Mouse (Mus musculus): Measurements from ENCODE around the gene B3gat3. TPM values are rescaled to one million over a fixed set of nuclear protein-coding genes. Genes with fewer than 3 reads are reported as not detected.
"Not testable (repeated sequence)": the region's sequence is repeated elsewhere in the genome, so short reads cannot be mapped to it uniquely, and the experiment has no call there.

Gene B3gat3
- polyA plus RNA-seq, 1 experiment from 2014 or later: 46.7 TPM

DNA sequence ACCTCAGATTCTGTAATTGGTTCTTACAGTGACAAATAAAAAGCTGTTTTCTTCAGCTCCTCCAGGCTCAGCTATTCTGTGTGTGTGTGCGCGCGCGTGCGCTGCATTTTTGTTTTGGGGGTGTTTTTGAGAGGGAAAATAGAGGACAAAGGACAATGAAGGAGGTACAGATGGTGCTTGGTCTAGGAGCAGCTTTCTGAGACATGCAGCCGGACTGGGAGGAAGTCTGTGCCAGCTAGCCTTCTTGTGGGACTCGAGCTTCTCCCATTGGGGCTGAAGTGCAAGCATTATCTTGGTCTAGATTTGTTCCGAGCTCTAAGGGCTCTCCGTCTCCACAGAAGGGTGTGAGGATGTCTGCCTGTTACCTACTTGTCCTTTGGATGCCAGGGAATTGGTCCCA, 32.1 kb downstream of the B3gat3 start:
- Histone ChIP-seq H3K4me1 (peaks cover 26% of the 10 kb centered on the region), H3K27ac (replicated peaks) (no peak overlapping the region), H3K4me3 (peak overlapping the region; percentile 88; the same call in 1 of the 2 replicates), H3K36me3 (replicated peaks) (peaks cover 80% of the 10 kb centered on the region), H3K27me3 (replicated peaks; ENCODE audit: low read depth, poor library complexity, severe bottlenecking) (no peaks in the 10 kb centered on the region), H3K9me3 (no peaks in the 10 kb centered on the region)
- WGBS: 93% methylated on average over 9 of the region's 9 CpGs
- no peak for DNase-seq (ENCODE audit: low spot score)

DNA sequence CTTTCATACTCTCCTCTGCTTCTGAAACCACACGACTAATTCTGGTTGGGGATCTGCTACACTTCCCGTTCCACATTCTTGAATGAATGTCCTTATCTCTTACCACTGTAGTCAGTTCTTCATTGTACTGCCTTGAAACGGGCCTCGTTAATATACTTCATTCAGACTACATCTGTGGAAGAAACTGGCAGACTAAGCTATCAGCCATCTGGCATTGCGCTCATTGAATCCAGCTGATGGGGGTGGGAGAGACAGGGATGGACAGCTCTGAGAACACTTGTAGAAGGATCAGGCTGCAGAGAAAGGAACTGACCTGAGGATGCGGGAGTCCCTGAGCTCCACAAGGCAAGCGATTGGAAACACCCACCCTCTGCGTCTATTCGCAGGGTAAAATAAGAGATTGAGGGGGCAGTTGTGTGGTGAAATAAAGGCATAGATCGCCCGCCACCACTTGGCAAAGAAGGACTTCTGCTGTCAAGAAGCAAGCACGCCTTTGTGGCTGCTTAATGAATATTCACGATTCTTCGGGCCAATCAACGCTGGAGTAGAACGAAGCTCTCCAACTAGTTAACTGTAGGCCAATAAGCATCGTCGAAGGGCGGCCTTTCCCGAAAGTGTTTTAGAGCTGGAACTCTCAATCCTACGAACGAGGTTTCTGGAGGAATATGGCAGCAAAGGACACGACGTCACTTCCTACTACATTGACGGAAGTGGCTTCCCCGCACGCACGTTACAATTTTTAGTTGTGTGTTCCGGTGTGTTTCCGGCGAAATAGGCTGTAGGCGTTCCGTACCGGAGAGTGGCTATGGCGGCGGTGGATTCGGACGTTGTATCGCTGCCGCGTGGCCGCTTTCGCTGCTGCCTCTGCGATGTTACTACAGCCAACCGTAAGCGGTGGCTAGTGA, 33.2 kb downstream of the B3gat3 start, which contains the start of gene Tut1:
Gene Tut1, plus strand, starts transcription at position 713 of the 905 bp plus-strand sequence.
- DNase-seq (ENCODE audit: low spot score): peak; percentile 89
- H3K4me3 ChIP-seq: peak within 1 kb of the TSS; percentile 88
- peak within 1 kb of the TSS; percentile 87 for H3K27ac ChIP-seq (replicated peaks)
- peaks cover 26% of the 10 kb centered on the region for H3K4me1 ChIP-seq
- 5% methylated on average over 46 of the region's 46 CpGs for WGBS
- H3K36me3 ChIP-seq (replicated peaks): peaks cover 80% of the 10 kb centered on the region
- no peaks in the 10 kb centered on the region for H3K9me3 ChIP-seq
- H3K27me3 ChIP-seq (replicated peaks; ENCODE audit: low read depth, poor library complexity, severe bottlenecking): no peaks in the 10 kb centered on the region

DNA sequence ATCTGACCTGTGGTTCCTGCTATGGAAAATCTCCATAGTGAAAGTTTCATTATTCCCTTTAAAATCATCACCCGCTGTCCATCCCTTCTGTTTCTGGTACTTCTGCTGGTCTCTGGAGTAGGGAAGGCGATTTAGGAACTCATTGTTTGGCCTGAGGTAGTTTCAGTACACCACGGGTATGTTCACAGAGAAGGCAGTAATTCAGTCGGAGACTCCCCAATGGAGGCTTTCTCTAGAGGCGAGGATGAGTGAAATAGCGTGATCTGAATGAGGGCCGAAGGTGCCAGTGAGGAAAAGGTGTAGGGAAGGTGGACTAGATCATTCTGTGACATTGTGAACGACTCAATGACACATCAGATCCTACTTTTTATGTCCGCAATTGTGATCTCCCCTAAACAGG, 34.0 kb downstream of the B3gat3 start:
- peak overlapping the region; percentile 87 for H3K27ac ChIP-seq (replicated peaks)
- WGBS: 7% methylated on average over 9 of the region's 9 CpGs
- H3K4me3 ChIP-seq: peak overlapping the region; percentile 88
- H3K9me3 ChIP-seq: no peaks in the 10 kb centered on the region
- peaks cover 26% of the 10 kb centered on the region for H3K4me1 ChIP-seq
- H3K36me3 ChIP-seq (replicated peaks): peaks cover 80% of the 10 kb centered on the region
- DNase-seq (ENCODE audit: low spot score): no peak
- no peaks in the 10 kb centered on the region for H3K27me3 ChIP-seq (replicated peaks; ENCODE audit: low read depth, poor library complexity, severe bottlenecking)

DNA sequence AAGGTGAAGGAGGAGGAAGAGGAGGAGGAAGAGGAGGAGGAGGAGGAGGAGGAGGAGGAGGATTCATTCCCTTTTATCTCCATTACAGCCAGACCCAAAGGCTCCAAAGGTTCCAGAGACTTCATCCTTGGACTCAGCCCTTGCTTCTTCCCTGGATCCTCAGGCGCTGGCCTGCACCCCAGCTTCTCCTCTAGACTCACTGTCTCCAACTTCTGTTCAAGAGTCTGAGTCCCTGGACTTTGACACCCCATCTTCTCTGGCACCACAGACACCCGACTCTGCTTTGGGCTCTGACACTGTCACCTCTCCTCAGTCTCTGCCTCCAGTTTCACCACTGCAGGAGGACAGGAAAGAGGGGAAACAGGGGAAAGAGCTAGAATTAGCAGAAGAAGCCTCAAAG, 42.1 kb downstream of the B3gat3 start:
- Histone ChIP-seq H3K27me3 (replicated peaks; ENCODE audit: low read depth, poor library complexity, severe bottlenecking) (no peaks in the 10 kb centered on the region), H3K4me3 (no peak overlapping the region), H3K36me3 (replicated peaks) (peaks cover 90% of the 10 kb centered on the region), H3K27ac (replicated peaks) (no peak overlapping the region), H3K9me3 (no peaks in the 10 kb centered on the region), H3K4me1 (peaks cover 14% of the 10 kb centered on the region)
- 89% methylated on average over 2 of the region's 2 CpGs for WGBS
- no peak for DNase-seq (ENCODE audit: low spot score)

DNA sequence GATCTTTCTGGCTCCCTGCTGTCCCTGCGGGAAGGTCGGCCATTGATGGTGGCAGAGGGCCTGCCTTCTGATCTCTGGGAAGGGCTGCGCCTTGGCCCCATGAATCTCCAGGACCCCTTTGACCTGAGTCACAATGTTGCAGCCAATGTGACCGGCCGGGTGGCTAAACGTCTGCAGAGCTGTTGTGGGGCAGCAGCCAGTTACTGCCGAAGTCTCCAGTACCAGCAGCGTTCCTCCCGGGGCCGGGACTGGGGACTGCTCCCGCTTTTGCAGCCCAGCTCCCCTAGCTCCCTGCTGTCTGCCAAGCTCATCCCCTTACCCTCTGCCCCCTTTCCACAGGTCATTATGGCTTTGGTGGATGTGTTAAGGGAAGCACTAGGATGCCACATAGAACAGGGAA, 44.9 kb downstream of the B3gat3 start:
- Histone ChIP-seq H3K9me3 (no peaks in the 10 kb centered on the region), H3K4me1 (peaks cover 24% of the 10 kb centered on the region), H3K4me3 (peak overlapping the region; percentile 91), H3K27me3 (replicated peaks; ENCODE audit: low read depth, poor library complexity, severe bottlenecking) (no peaks in the 10 kb centered on the region), H3K27ac (replicated peaks) (peak overlapping the region; percentile 88; the same call in 1 of the 2 replicates), H3K36me3 (replicated peaks) (peaks cover 79% of the 10 kb centered on the region)
- no peak for DNase-seq (ENCODE audit: low spot score)
- whole genome bisulfite sequencing: 89% methylated on average over 11 of the region's 11 CpGs

DNA sequence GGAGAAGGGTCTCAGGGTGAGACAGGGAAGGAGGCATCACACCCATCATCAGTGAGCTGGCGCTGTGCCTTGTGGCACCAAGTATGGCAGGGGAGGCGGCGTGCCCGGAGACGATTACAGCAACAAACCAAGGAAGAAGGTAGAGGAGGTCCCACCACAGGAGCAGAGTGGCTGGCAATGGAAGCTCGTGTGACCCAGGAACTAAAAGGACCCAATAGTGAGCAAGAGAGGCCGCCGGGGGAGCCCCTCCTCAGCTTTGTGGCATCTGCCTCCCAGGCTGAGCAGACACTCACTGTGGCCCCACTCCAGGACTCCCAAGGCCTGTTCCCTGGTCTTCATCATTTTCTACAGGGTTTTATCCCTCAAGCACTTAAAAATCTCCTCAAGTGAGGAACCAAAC, 45.6 kb downstream of the B3gat3 start:
- Histone ChIP-seq H3K4me3 (peak overlapping the region; percentile 91), H3K4me1 (peaks cover 24% of the 10 kb centered on the region), H3K27ac (replicated peaks) (peak overlapping the region; percentile 88), H3K9me3 (no peaks in the 10 kb centered on the region), H3K36me3 (replicated peaks) (peaks cover 79% of the 10 kb centered on the region), H3K27me3 (replicated peaks; ENCODE audit: low read depth, poor library complexity, severe bottlenecking) (no peaks in the 10 kb centered on the region)
- DNase-seq (ENCODE audit: low spot score): no peak
- WGBS: 78% methylated on average over 8 of the region's 8 CpGs

DNA sequence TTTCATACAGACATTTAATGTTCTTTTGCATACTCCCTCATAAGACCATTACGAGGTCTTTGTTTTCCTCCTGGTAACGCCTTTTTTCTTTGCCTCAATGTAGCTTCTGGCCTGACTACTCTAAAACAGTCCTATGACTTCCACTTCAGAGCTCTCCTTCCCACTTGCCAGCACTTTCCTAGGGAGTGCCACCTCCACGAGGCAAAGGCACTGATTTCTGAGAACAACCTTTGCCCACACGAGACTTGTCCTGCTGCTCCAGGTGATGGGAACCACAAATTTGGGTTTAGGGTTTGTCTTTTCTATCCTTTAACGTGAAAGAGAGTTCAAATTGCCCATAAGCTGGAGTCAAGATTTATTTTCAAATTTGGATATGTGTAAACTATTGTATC, 46.0 kb downstream of the B3gat3 start:
- peak overlapping the region; percentile 88 for H3K27ac ChIP-seq (replicated peaks)
- DNase-seq (ENCODE audit: low spot score): no peak
- H3K36me3 ChIP-seq (replicated peaks): peaks cover 79% of the 10 kb centered on the region
- peaks cover 24% of the 10 kb centered on the region for H3K4me1 ChIP-seq
- no peaks in the 10 kb centered on the region for H3K27me3 ChIP-seq (replicated peaks; ENCODE audit: low read depth, poor library complexity, severe bottlenecking)
- WGBS: 48% methylated on average over 5 of the region's 5 CpGs
- H3K9me3 ChIP-seq: no peaks in the 10 kb centered on the region
- peak overlapping the region; percentile 91 for H3K4me3 ChIP-seq

DNA sequence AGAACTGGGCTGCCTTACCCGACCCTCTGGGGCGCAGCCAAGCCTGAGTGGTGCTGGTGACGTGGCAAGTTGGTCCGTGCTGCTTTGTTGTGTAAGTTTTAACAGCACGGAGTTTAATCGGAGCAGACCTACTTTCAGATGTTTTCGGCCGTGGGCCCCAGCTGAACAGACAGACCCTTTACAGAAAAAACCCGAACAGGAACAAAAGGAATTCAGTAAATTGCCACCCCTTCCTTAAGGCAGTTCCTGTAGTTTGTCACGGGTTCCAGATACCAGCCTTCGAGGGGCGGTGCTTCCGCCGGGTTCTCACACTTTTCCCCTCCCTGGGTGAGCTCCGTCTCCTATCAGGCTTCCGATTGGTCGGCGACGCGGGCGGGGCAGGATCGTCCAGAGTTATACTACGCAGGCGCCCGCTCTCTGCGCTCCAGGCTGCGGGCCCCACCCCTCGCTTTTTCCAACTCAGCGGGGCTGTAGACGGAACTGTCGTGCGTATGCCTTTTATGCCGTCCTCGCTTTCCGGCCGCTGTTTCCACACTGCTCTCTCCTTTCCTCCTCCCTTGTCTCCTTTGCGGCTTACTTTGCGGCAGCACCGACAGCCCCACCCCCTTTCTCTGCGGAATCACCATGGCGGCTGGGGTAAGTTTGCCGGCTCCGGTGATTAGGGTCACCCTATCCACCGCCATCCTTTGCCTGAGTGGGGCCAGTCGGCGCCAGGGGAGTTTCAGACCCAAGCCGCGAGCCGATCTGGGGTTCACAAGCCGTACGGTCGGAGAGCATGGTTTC, 46.6 kb downstream of the B3gat3 start, which contains the start of gene Eef1g:
Gene Eef1g, plus strand, starts transcription at position 452 of the 783 bp plus-strand sequence.
- H3K4me1 ChIP-seq: peaks cover 24% of the 10 kb centered on the region
- peak within 1 kb of the TSS; percentile 91 for H3K4me3 ChIP-seq
- H3K27ac ChIP-seq (replicated peaks): peak within 1 kb of the TSS; percentile 88
- no peaks in the 10 kb centered on the region for H3K9me3 ChIP-seq
- H3K27me3 ChIP-seq (replicated peaks; ENCODE audit: low read depth, poor library complexity, severe bottlenecking): no peaks in the 10 kb centered on the region
- WGBS: under 1% methylated on average over 52 of the region's 52 CpGs
- peaks cover 79% of the 10 kb centered on the region for H3K36me3 ChIP-seq (replicated peaks)
- peak; percentile 100 for DNase-seq (ENCODE audit: low spot score)

DNA sequence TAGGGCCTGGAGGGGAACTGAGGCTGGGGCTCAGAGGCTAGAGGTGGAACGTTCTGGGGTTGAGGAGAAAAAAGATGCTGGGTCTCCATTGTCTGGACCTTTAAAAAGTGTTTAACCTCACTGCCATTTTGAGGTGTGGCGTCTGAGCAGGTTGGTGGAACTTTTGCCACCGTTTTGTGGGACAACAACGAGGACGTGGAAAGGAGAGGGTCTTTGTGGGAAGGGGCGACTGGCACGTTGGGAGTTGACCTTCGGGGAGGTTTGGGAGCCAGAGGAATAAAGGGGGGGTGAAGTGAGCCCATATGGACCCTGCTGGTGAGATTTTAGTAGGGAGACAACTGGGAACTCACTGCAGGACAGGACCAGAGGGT, 47.2 kb downstream of the B3gat3 start:
- Histone ChIP-seq H3K27me3 (replicated peaks; ENCODE audit: low read depth, poor library complexity, severe bottlenecking) (no peaks in the 10 kb centered on the region), H3K27ac (replicated peaks) (peak overlapping the region; percentile 88), H3K4me1 (peaks cover 24% of the 10 kb centered on the region), H3K4me3 (peak overlapping the region; percentile 91), H3K9me3 (no peaks in the 10 kb centered on the region), H3K36me3 (replicated peaks) (peaks cover 79% of the 10 kb centered on the region)
- WGBS: under 1% methylated on average over 8 of the region's 8 CpGs
- no peak for DNase-seq (ENCODE audit: low spot score)

DNA sequence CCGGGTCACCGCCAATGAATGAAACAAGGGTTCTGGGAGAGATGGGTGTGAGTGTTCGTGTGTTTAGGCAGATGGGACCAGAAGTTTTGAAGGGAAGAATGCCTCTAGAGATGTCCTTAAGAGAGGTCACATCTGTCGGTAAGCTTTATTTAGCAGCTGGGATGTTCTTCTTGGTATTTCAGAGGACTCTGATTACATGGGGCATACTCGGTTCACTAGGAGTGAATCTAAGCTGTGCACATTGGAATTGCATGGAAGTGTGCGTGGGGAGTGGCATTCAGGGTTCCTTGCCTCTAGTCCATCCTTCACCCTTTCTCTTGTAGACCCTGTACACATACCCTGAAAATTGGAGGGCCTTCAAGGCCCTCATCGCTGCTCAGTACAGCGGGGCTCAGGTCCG, 47.7 kb downstream of the B3gat3 start:
- Histone ChIP-seq H3K9me3 (no peaks in the 10 kb centered on the region), H3K4me3 (peak overlapping the region; percentile 91), H3K36me3 (replicated peaks) (peaks cover 79% of the 10 kb centered on the region), H3K27me3 (replicated peaks; ENCODE audit: low read depth, poor library complexity, severe bottlenecking) (no peaks in the 10 kb centered on the region), H3K4me1 (peaks cover 24% of the 10 kb centered on the region), H3K27ac (replicated peaks) (peak overlapping the region; percentile 88)
- 8% methylated on average over 9 of the region's 9 CpGs for WGBS
- no peak for DNase-seq (ENCODE audit: low spot score)

DNA sequence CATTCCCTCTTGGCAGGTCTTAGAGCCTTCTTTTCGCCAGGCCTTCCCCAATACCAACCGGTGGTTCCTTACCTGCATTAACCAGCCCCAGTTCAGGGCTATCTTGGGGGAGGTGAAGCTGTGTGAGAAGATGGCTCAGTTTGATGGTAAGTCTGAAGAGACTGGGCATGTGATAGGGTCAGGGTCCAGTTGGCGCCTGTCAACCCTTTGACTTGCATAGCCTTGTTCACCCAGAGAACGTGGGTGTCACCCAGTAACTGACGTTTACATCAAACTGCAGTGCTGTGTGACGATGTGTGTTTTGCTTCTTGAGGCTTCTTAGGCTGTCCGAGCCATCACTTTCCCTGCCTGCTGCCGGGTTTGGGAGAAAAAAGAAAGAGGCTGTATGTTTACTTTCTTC, 52.3 kb downstream of the B3gat3 start:
- WGBS: 89% methylated on average over 8 of the region's 8 CpGs
- peaks cover 13% of the 10 kb centered on the region; the same call in 1 of the 2 replicates for H3K4me1 ChIP-seq
- not testable (repeated sequence) for H3K27me3 ChIP-seq (replicated peaks; ENCODE audit: low read depth, poor library complexity, severe bottlenecking); H3K9me3 ChIP-seq; H3K27ac ChIP-seq (replicated peaks); H3K4me3 ChIP-seq; DNase-seq (ENCODE audit: low spot score)
- peaks cover 91% of the 10 kb centered on the region for H3K36me3 ChIP-seq (replicated peaks)

DNA sequence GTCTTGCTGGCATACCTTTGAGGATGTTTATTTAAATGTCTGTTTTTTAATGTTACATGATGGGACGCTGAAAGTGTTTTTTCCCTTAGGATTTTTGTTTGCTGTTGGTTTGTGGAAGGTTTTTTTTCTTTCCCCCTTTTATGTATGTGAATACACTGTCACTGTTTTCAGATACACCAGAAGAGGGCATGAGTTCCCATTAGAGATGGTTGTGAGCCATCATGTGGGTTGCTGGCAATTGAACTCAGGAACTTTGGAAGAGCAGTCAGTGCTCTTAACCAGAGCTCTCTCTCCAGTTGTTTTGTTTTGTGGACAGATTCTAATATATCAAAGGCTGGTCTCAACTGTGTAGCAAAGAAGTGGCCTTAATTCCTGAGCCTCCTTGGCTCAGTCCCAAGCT, 54.5 kb downstream of the B3gat3 start:
- Histone ChIP-seq H3K9me3 (no peaks in the 10 kb centered on the region), H3K36me3 (replicated peaks) (peaks cover 100% of the 10 kb centered on the region), H3K4me1 (peaks cover 3% of the 10 kb centered on the region; the same call in 1 of the 2 replicates), H3K27me3 (replicated peaks; ENCODE audit: low read depth, poor library complexity, severe bottlenecking) (no peaks in the 10 kb centered on the region), H3K4me3 (no peak overlapping the region), H3K27ac (replicated peaks) (no peak overlapping the region)
- DNase-seq (ENCODE audit: low spot score): no peak
- 81% methylated on average over 1 of the region's 1 CpGs for WGBS
